Mouse (Mus musculus): ENCODE results near the gene Tenm4.

Gene Tenm4

DNA sequence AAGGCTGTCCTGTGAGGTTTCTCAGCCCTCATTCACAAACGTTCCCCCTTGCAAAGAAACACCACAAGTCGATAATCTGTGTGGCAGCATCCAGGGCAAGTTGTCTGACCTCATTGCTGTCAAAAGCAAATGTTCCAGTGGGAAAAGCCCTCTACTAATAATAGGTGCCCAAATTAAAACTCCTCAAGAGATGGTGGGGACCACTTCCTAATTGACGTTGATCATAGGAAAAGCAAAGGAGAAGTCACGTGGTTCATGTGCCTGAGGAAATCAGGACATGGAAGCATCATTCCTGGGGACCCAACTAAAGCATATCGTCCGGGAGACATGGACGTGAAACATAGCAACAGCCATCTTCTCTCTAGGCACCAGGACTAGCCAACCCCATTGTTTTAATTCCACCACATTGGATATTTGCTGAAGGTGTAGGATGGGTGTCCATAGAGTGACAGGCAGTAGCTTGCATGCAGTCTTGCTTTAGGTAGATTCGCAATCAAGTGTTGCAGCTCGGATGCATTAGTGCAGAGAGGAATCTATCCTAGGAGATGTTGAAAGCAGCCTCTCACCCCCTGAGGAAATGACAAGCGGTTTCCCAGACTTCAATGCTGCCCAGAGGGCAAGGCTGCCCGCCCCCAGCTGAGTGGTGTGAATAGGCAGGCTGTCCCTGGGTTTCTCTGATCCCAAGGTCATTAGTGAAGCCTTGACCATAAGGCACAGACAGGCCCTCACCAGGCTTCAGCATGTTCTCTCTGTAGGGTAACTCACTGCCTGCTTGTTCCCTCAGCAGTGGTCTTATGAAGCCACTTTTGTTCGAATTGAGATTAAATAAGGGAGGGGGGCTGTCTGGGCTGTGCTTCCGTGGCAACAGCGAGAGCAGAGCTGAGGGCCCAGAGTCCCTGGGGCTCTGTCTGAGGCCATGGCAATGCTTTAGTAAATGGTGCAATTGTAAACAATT lies 547.4 kb downstream of the Tenm4 start:
- DNase-seq (ENCODE audit: extremely low read depth, low read depth, low spot score), result no peak

DNA sequence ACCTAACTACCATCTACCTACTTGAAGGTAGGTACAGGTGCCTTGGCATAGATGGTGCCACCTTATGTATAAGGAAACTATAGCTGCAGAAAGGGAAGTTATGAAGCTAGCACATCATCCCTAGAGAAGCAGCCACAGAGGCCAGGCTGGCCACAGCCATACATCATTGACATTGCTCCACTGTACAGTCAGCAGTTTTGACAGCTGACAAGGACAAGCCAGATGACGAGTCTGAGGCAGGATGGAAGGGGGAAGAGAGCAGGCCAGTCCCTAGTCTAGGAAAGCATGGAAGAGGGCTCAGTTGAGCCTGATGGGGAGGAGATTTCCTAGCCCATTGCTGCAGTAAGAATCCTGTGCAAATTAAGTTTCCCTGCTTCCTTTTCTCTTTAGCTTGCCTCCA lies 548.9 kb downstream of the Tenm4 start:
- DNase-seq (ENCODE audit: extremely low read depth, low read depth, low spot score), result no peak

DNA sequence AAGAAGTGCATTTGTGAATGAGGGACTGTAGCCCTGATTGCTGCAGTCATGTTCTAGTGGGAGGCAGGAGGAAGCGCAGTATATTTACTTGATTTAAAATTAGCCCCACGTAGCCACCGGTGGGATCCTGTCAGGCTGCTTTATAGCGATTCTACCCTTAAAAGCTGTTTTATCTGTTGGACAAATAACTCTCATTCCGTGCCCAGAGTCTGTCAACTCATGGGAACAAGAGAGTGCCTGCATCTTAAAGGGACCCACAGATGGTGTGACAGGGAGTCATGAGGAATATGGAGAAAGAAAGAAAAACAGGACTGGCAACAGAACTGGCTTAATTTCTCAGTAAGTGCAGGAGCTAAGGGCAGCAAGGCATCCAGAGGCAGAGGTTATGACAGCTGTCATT lies 549.4 kb downstream of the Tenm4 start:
- DNase-seq (ENCODE audit: extremely low read depth, low read depth, low spot score), result no peak

DNA sequence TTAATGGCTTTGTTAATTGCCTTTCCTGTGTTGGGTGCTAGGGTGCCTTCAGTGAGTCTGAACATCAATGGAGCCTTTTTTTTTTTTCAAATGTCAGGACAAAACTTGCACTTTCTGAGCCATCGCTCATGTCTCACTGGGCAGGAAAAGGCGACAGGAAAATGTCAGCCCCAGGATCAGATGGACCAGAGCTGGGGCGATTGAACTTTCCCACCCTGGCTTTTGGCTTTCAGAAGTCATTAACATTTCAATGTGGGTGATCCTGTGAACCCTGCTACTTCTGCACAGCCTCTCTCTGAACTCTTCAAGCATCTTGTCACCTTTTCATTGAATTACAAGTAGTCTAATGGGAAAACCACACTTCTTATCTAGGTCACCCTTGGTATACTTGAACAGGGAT lies 551.8 kb downstream of the Tenm4 start:
- no peak for DNase-seq (ENCODE audit: extremely low read depth, low read depth, low spot score)

DNA sequence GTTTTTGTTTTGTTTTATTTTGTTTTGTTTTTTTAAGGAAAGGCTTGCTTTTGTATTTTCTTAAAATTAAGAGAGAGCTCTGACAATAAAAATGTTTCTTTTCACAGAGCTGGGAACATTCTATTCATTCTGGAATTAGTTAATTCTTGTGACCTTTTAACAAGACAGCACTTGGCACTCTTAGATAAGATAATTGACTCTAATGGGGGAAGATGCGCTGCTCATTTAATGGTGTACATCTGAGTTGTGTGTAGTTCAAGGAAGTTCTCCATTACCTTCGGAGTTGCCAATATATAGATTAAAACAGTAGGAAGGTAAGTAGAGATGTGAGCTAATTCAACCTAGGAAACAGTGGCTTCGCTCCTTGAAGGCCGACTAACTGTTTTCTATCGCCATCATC lies 554.6 kb downstream of the Tenm4 start:
- DNase-seq (ENCODE audit: extremely low read depth, low read depth, low spot score), result no peak

DNA sequence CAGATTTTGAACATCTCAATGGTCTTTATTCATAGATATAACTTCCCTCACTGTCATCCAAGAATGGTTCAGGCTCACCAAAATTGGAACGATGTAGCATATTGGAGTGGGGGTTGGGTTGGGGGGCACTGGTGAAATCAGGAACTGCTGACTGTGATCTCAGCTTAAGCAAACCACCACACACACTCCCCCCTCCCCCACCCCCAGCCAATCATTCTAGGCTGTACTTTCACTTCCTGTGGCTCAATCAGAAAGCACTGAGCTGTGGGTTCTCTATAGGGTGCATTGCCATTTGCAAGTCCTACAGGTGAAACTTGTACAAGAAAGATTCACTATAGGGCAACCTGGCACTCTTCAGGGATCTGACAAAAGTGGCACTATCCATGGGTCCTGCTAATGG lies 559.3 kb downstream of the Tenm4 start:
- DNase-seq (ENCODE audit: extremely low read depth, low read depth, low spot score), result no peak

DNA sequence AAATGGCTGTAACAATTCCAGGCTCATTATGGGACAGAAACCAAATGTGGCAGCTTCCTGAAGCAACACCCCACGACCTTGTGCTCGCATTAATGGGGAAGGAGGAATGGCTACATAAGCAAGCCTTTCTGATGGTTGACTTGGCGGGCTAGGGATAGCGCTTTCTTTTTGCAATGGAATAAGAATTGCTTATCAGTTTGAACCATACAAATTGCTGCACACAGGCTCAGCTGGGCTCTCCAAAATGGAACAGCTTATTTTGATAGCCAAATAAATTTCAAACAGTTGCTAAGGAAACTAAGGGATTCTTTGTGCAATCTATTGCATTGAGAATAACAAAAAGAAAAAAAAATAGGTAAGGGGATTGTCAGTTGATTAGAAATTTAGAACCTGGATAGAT lies 560.9 kb downstream of the Tenm4 start:
- DNase-seq (ENCODE audit: extremely low read depth, low read depth, low spot score), result no peak

DNA sequence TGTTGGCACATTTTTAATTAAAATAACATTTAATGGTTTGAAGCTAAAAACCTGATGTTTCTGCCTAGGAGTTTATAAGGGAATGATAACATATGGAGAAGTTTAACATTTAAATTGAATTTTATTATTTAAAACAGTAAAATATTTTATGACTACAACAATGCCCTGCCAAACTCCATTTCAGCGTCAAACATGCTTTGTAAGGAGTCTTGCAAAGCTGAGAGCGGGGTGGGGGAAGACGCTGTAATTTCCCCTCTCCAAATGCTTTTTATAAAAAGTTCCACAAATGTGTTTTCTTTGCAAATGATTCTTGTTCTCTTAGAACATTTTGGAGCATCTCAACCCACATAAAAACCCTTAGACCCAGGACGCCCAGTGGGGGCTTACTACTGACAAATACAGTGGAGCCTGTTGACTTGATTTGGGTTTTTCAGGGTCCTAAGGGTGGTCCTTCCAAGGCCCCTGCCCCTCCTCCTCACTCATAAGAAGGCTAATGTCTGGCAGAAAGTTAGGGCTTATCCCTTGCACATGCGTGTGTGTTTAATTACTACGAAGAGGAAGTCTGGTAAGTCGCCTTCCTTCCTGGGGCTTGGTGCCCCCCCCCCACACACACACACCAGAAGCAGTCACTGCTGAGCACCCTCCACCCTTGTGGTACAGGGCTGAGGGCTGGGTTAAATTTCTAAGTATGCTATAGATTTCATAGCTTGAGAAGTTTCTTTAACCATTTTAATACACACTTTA lies 563.4 kb downstream of the Tenm4 start:
- DNase-seq (ENCODE audit: extremely low read depth, low read depth, low spot score), result no peak

DNA sequence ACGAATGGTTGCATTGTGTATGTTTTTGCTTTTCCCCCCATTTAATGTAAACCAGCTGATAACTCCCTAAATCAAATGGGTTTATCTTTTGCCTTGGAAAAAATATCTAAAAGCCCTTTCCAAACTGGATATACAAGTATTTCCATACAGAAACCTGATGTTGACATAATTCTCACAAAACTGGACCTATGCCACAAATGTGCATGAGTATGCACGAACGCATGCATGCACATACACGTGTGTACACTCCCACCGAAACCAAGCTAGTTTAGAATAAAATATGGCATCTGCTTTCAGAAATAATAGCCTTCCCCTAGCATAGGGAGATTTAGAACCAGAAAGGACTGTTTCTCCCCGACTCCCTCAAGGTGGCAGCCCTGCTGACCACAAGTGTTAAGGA lies 569.6 kb downstream of the Tenm4 start:
- DNase-seq (ENCODE audit: extremely low read depth, low read depth, low spot score), result no peak

DNA sequence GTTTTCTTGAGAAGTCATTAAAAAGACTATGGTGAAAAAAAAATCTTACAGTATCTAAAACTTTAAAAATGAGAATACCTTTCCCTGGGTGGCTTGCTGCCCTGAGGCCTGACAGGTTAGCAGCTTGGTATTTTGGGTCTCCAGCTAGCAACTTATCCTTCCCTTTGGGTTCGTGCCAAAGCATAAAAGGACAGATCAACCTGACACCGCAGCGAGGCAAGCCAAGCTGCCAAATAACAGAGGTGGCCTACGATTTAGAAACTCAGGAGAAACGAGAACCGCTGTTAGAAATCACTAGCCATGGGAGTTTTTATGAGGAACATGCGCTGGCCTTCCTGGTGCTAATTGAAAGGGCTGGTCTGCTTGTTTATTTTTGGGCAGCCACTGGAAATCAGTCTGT lies 571.2 kb downstream of the Tenm4 start:
- DNase-seq (ENCODE audit: extremely low read depth, low read depth, low spot score), result no peak

DNA sequence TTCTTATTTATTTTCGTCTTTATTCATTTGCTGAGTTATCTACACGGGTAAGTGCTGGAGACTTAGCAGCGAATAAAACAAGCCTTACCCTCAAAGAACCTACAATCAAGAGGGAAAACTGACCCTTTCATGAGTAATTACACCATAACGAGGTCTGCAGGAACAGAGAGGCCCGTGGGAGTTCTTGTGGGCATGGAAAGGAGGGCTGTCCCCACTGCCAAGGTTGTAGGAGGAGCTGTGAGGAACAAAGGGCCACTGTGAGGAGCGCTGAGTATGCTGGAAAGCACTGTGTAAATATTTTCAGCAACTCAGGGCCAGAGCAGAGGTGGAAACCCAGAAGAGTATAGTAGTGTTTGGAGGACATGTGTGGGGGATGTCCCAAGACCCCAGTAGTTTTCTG lies 574.9 kb downstream of the Tenm4 start:
- peak; percentile 40 for DNase-seq (ENCODE audit: extremely low read depth, low read depth, low spot score)

DNA sequence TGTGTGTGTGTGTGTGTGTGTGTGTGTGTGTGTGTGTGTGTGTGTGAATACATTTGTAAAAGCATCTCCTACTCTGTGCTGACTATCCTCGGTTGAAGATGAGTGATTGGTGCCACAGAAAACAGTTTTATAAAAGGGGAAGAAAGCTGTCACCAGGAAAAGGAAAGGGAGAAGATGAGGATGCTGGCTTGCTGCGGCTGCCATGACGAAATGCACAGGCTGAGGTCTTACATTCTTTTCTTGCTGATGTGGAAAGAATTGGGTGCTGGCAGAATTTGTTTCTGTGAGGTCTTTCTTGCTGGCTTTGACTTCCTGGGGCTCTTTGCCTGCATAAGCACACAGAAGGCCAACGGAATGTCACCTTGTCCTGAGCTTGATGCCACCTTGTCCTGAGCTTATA lies 575.7 kb downstream of the Tenm4 start:
- no peak for DNase-seq (ENCODE audit: extremely low read depth, low read depth, low spot score)

DNA sequence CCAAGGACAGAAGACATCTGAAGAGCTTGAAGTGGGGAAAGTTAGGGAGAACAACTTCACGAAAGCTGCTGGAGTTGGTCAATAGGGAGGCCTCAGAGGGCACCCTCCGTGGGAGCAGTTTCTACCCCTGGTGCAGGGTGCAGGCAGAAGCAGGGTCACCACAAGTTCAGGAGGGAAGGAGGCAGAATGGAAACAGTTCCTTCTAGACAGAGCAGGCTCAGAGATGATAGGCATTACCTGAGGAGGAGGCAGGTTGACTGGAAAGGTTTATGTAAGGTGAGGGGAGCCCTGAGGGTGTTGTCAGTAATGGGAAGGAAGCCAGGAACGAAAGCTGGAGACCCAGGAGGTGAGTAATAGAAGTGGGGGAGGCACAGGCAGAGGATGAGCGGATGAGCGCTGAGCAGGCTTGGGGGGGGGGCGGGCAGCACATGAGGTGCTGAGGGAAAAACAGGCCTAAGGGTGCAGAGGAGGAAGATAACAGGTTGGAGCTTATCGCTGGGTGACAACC lies 577.5 kb downstream of the Tenm4 start:
- no peak for DNase-seq (ENCODE audit: extremely low read depth, low read depth, low spot score)

DNA sequence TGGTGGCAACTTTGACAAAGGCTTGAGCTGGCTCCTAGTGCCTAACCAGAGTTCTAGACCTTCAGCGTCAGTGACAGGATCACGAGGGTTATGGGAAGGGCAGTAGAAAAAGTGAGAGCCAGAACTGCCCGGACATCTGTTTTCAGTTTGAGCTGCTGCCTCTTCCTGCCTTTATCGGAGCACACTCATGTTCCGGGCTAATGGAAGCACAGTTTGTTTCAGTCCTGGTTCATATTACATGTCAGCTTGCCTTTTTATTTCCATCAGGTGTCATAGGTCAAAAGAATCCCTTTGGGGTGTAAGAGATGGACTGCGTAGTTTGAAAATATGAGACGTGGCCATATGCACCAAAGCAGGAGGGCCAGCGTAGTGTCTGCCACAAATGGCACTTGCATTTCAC lies 578.7 kb downstream of the Tenm4 start:
- no peak for DNase-seq (ENCODE audit: extremely low read depth, low read depth, low spot score)

DNA sequence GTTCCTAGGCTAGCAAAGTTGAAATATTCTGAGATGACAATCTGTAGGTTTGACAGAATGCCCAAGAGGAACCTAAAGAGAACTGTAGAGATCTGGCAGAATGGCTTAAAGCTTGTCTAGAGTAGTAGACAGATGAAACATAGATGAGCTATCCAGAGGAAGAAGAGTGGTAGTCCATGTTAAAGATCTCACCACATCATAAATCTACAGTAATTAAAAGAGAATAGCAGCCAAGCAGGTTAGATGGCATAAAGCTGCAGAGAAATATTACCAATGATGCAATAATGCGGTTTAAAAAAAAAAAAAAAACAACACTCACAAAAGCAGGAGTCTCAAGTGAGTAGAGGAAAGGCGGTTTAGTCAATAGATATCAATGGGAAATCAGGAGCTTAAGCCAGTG lies 580.2 kb downstream of the Tenm4 start:
- peak; percentile 76 for DNase-seq (ENCODE audit: extremely low read depth, low read depth, low spot score)

DNA sequence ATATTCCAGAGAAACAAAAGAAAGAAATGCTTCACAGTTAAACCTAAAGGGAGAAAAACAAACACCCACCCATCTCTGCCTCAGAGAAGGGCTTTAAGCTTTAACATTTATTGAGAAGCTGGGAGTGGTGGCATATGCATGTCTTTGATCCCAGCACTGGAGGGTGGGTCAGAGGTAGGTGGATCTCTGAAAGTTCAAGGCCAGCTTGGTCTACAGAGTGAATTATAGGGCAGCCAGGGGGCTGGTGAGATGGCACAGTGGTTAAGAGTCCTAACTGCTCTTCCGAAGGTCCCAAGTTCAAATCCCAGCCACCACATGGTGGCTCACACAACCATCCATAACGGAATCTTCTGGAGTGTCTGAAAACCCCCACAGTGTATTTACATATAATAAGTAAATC lies 581.7 kb downstream of the Tenm4 start:
- DNase-seq (ENCODE audit: extremely low read depth, low read depth, low spot score), result no peak

DNA sequence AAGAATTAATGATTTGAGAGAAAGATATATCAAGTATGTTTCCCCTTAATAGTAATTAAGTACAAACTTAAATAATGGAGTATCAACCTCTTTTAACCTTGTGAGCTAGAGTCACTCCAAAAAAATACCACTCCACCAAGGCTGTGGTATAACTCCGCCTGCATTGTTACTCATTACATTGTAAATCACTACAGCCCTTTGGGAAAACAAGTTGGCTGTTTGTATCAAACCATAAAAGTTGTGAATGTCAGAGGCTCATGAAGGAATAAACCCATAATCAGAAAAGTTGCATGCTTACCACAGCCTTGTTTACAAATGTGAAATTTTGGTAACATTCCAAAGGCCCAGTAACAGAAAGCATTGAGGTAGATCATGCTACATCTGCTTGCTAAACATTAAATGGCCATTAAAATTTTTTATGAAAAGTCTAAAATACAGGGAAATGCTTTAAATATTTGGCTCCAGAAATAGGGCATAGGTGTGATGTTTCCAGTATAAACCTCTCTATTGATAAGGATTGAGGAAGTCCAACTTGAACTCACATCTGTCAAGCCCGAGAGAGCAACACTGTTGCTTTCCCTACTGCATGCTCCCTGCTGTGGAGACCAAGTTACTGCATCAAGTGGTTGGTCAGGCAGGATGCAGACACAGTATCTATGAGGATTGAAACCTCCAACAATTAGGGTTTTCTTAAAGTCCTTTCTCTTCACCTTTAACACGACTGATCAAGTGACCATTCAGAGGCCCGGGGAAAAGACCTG lies 582.5 kb downstream of the Tenm4 start:
- no peak for DNase-seq (ENCODE audit: extremely low read depth, low read depth, low spot score)

DNA sequence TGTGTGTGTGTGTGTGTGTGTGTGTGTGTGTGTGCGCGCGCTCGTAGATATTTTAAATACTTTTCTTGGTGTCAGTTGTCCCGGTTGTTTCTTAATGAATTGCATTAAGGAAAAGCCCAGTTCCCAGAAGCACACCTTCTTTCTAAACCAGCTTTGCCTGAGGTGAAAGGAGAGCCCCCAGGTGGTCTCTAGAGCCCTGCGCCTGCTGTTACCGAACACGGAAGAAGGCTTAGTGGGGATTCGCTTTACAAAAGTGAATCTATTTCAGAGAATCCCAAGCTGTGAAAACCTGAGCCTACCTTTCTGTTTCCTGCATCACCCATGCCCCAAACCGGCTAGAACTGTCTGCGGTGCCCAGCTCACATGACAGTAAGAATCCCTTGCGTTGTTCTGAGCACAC lies 583.1 kb downstream of the Tenm4 start:
- no peak for DNase-seq (ENCODE audit: extremely low read depth, low read depth, low spot score)

DNA sequence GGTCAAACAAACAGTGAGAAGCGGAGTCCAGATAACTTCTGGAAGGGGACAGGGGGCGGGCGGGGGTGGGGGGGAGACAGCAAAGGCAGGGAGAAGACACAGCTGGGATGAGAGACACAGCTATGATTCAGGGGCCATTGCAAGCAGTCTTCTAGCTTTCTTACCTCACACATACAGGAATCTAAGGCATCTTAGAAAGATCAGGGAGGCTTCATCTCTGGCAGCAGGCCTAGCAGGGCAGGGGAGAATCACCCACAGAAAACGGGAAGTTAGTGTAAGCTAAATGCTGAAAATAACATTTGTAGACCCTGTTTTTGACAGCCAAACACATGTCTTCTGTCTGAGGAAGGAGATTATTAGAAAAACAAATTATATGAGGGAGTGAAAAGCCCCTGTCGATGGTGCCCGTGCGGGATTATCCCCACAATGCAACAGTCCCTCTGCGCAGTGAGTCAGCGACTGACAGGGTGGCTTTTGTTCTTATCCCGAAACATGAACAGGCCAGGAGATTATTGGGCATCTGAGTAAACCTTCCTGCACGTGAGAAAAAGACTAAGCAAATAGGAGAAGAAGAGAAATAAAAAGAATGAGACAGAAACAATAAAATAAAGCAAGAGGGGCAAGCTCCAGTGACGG lies 584.5 kb downstream of the Tenm4 start:
- DNase-seq (ENCODE audit: extremely low read depth, low read depth, low spot score), result no peak

DNA sequence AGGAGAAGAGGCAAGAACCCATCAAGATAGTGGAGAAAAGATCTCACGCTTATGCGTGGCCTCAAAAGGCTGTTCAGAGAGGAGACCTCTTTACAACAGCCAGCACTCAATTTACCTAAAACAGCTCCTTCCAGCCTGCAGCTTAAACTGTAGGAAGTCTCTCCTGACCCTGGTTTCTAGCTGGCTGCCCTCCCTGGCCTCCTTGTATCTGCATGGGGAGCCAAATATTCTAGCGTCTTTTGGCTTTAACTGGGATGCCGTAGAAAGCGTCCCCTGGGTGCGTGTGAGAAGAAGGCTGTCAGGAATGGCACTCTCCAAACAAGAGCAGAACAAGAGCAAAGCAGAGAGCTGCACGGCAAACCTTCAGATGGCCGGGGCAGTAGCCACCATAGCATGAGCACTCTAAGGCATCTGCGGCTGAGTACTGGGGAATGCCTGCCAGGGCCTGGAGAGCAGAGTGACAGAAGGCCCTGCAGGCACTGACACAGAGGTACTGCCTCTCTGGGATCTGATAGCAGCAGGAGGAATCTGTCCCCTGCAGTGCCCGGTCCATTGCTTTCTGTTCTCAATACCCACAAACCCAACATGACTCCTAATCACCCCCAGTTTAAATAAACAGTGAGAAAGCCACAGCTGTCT lies 585.2 kb downstream of the Tenm4 start:
- DNase-seq (ENCODE audit: extremely low read depth, low read depth, low spot score), result no peak

Measured in fat pad, adult 2 months (tissue).